Mouse (Mus musculus) right cerebral cortex, postnatal 36 days (tissue): ENCODE results near the gene Ptchd3.

Experiments used
- DNase-seq, 2 experiments: peaks; one replicate each; pipeline ENCODE4 v3.0.0; 2022; ENCODE audit warnings: low spot score in 2 of 2, mixed read lengths in 1 of 2

Gene Ptchd3

DNA sequence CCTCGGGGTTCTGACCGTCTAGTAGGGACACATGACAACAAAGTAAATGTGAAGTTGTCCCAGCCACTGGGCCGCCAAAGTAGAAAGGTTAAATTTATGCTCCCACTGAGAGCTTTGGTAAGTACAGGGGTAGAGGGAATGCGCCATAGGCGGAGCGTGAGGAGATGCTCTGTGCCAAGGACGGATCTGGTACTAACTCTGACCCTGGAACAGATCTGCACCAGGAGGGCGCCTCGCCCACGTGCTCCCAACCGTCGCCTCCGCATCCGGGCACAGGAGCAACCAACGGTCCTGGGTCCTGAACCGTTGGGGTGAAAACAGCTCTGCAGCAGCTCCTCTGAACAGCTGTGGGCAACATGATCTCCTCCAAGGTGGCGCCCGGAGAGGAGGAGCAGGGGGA lies at the start of gene Ptchd3:
Ptchd3 (plus strand) TSS at position 301 of the 400 bp plus-strand sequence.
- no peak for DNase-seq

DNA sequence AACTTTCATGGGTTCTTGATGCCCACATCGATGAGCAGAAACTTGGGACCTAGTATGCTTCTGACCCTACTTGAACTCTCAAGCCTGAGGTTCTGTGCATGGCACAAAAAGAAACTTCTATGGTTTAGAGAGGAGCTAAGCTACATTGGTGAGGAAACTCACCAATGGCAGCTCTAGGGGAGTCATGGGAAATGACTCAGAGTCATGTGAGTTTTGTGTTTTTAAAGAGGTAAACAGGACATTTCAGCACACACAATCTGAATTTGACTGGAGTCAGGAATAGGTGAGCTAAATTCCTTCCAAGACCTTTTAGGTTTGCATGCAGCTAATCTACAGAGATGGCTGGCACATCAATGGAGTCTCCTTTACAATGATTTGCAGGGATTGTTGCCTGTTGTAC lies 48.2 kb upstream of the Ptchd3 start:
- DNase-seq: no peak

DNA sequence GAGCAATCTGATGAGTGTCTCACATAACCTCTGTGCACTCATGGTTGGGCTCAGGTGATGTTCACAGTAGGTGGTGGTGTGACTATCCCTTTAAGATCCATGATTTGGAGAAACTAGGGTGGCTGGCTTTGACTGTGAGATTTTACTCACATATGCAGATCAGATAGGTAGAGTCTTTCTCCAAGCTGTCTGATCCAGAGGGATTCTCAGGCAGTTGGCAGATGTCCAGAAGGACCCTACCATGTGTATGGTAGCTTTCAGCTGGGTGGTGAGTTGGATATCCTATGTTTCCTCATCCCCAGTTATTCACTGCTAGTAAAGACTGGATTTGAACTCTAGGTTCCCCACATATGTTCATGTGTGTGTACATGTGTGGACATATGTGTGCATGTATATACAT lies 42.6 kb upstream of the Ptchd3 start:
- no peak for DNase-seq

- no peak for DNase-seq
Observed at GRCm38 (mm10) chr11:121789566-121789965, 40.5 kb upstream of the Ptchd3 start.

DNA sequence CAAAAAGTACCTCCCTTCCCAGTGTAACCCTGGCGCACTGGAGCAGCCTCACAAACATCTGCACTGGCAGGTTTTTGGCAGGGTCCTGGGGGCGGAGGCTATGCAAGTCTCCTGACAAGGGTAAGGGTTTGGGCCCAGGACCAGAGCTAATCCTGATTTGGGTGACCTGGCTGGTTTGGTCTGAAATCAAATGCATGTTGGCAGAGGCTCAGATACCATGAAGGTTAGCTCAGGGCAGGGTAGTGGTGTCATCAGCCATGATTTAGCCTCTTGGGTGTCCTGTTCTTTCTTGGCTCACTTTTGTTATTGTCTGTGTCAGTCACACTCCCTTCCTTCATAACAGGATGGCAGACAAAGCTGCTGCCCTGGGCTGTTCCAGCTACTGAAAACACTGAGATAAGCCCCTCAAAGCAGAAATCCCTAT lies 39.4 kb upstream of the Ptchd3 start:
- DNase-seq: no peak

DNA sequence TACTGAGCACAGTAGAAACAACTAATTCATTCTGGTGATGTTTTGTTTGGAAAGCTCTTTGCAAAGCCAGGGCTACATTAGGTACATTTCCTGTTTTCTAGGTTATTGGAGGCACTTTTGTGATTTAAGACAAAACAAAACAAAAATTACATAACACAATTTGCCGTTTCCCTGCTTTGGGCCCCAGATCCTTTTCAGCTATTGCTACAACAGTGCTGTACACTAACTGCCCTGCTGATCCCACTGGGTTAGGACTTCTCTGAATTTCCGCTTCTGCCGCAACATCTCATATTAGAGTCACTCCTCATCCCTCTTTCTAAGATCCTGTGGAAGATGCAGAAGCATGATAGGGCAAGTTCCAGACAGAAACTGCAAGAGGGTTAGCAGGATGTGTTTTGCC lies 38.6 kb upstream of the Ptchd3 start:
- DNase-seq: no peak

DNA sequence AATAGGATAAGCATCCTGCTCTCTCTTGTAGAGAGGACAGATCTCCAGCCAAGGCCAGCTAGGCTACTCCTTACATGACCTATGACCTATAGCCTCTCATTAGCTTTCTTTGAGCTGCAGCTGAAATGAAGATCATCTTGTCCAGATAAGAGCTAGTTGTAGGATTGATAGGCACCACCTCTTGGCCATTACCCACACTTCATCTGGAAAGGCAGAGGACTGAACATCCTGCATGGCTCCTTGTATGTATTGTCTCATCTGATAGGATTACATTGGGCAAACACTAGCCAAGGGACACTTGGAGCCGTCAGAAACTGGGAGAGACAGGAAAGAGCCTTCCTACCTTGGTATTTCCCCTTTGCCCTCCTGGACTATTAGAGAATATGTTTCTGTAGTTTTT lies 38.1 kb upstream of the Ptchd3 start:
- no peak for DNase-seq

DNA sequence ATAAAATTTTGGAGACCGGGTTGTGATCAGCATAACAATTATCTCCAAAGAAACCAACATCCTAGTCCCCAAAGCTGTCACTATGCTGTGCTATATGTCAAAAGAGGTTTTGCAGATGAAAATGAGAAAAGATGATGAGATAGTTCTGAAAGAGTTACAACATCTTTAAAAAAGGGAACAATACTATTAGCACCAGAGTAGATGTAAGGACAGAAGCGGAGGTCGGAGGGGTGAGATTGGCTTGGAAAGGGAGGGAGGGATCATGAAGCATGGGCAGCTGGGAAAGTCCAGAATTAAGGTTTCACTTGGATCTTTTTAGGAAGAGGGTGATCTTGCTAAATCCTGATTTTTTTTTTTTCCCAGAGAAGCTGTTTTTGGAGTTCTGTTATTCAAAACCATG lies 36.5 kb upstream of the Ptchd3 start:
- no peak for DNase-seq

- DNase-seq: no peak
Observed at GRCm38 (mm10) chr11:121794186-121794585, 35.9 kb upstream of the Ptchd3 start.

GRCm38 (mm10) chr11:121794591-121795199 lies 35.4 kb upstream of the Ptchd3 start:
- no peak for DNase-seq

DNA sequence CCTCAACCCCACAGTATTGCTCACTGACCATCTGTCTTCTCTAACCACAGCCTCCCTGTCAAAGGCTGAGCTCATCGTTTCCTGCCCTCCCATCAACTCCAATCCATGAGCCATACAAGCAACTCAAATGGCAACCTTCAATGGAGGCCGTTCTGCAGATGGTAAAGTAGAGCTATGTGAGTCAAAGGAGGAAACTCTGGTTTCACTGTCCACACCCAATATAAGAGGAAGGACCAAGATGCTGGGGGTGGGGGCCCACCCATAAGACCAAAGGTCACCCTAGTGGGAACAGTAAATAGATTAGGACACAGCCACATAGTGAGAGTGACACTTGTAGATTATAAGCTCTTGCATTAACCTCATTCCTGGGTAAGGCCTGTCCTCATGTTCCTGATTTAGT lies 34.1 kb upstream of the Ptchd3 start:
- no peak for DNase-seq

- no peak for DNase-seq
Observed at GRCm38 (mm10) chr11:121798591-121798990, 31.5 kb upstream of the Ptchd3 start.

- no peak for DNase-seq
Observed at GRCm38 (mm10) chr11:121799746-121800299, 30.2 kb upstream of the Ptchd3 start.

DNA sequence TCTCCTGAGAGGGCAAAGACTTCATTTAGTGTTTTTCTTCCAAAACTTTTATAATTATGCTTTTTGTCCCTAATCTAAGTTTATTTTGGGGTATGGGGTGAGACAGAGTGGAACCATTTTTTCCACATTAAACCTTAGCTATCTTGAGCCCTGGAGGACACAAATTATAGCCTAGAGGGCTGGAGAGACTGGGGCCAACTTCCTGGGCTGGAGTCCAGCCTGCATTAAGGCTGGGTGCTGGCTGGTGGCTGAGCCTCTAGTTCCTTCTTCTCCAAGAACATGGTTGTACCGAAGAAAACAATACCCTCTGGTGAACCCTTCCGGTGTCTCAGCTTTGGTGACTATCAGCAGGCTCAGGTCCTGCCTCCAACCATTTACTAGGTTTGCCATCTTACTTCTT lies 27.3 kb upstream of the Ptchd3 start:
- no peak for DNase-seq

- DNase-seq: no peak
Observed at GRCm38 (mm10) chr11:121804258-121805027, 25.6 kb upstream of the Ptchd3 start.

GRCm38 (mm10) chr11:121808204-121808852 lies 21.7 kb upstream of the Ptchd3 start:
- peak; percentile 62 to 64 for DNase-seq

GRCm38 (mm10) chr11:121808866-121809265 lies 21.2 kb upstream of the Ptchd3 start:
- no peak for DNase-seq

DNA sequence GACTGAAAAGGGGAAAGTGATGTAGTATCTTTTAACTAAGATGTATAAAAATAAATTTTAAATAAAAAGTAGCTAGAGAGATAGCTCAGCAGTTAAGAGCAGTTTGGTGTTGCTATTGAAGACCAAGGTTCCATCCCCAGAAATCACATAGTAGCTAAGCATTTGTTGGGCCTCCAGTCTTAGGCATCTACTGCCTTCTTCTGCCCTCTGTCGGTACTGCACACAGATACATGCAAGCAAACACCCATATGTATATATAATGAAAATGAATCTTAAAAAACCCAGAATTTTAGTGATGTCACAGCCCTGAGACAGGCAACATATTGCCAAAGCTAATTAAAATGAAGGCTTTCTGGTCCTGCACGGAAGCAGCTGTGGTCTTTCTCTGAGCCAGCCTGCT lies 15.9 kb downstream of the Ptchd3 start:
- DNase-seq: no peak

GRCm38 (mm10) chr11:121847790-121848299 lies 17.8 kb downstream of the Ptchd3 start:
- DNase-seq: peak; percentile 61 to 64
